Mouse (Mus musculus) midbrain, postnatal 0 days (tissue): ENCODE results near the gene 2410131K14Rik. TPM values are rescaled to one million over a fixed set of nuclear protein-coding genes. Genes with fewer than 3 reads are reported as not detected.

ENCODE experiments used
- ATAC-seq: fragments of 200-750 bp; cut with Nextera tagmentation; 2 replicates; pipeline ENCODE4 v1.8.0; 2017; ENCODE audit warnings: moderate number of reproducible peaks, mild to moderate bottlenecking, moderate TSS enrichment, moderate library complexity; ENCODE audit not compliant: low FRiP score
- DNase-seq: peaks from one replicate; pipeline ENCODE4 v3.0.0-alpha.2; 2015; ENCODE audit warnings: low spot score
- H3K27ac ChIP-seq: fragments of 300-500 bp; sonication (generic); 2 replicates; pipeline ENCODE4 v1.5.1; 2014; ENCODE audit warnings: low read depth, mild to moderate bottlenecking, low read length, mixed read lengths
- H3K27me3 ChIP-seq: fragments of 300-500 bp; sonication (generic); 2 replicates; pipeline ENCODE4 v1.6.1; 2014; ENCODE audit warnings: low read length, control low read depth, mixed read lengths; ENCODE audit not compliant: insufficient read depth
- H3K36me3 ChIP-seq: fragments of 300-500 bp; sonication (generic); 2 replicates; pipeline ENCODE4 v1.6.1; 2014; ENCODE audit warnings: low read length, control low read depth, mixed read lengths; ENCODE audit not compliant: insufficient read depth
- H3K4me1 ChIP-seq: fragments of 300-500 bp; sonication (generic); 2 replicates; pipeline ENCODE4 v1.6.1; 2014; ENCODE audit warnings: mild to moderate bottlenecking, control low read depth, antibody characterized with exemption, low read length, mixed read lengths; ENCODE audit not compliant: insufficient read depth
- H3K4me2 ChIP-seq: fragments of 300-500 bp; sonication (generic); 2 replicates; pipeline ENCODE4 v1.6.1; 2014; ENCODE audit warnings: low read depth, mild to moderate bottlenecking, low read length, mixed read lengths; ENCODE audit not compliant: poor library complexity, severe bottlenecking
- H3K4me3 ChIP-seq: fragments of 300-500 bp; sonication (generic); 2 replicates; pipeline ENCODE4 v1.5.1; 2014; ENCODE audit warnings: low read depth, mild to moderate bottlenecking, low read length, moderate library complexity
- H3K9ac ChIP-seq: fragments of 300-500 bp; sonication (generic); replicated peaks from 2 replicates; pipeline ENCODE4 v1.6.1; 2014; ENCODE audit warnings: mild to moderate bottlenecking, low read length, moderate library complexity, mixed read lengths; ENCODE audit not compliant: poor library complexity, severe bottlenecking
- H3K9me3 ChIP-seq: fragments of 300-500 bp; sonication (generic); 2 replicates; pipeline ENCODE4 v1.6.1; 2016; ENCODE audit warnings: low read length, control low read depth
- CTCF ChIP-seq: IDR thresholded peaks from 2 replicates; pipeline ENCODE4 v1.5.1; 2016; ENCODE audit warnings: antibody characterized with exemption, mild to moderate bottlenecking
- WGBS: fragments of 180-500 bp; shearing (Covaris S2); extraction: QIAGEN DNeasy Blood & Tissue Kit; methylation state at CpG from one replicate; pipeline ENCODE4 v1.1.7; 2014; 5-methylcytosine and 5-hydroxymethylcytosine counted together
- polyA plus RNA-seq: library from polyadenylated mRNA; unstranded; fragments of >200 nt; fragmentation: Nextera tagmentation; extraction: Ambion mirVana; gene quantifications from 2 replicates; pipeline ENCODE4 v1.2.1, GENCODE M21; 2015
- total RNA-seq: library from RNA; depleted of rRNA; stranded (reverse); fragments of >200 nt; gene quantifications from 2 replicates; pipeline ENCODE4 v1.2.3, GENCODE M21; 2014; rRNA removed

2410131K14Rik gene
- total RNA-seq (33.3 and 34.0 TPM in 2 replicates), polyA plus RNA-seq (18.8 and 19.2 TPM in 2 replicates)

DNA sequence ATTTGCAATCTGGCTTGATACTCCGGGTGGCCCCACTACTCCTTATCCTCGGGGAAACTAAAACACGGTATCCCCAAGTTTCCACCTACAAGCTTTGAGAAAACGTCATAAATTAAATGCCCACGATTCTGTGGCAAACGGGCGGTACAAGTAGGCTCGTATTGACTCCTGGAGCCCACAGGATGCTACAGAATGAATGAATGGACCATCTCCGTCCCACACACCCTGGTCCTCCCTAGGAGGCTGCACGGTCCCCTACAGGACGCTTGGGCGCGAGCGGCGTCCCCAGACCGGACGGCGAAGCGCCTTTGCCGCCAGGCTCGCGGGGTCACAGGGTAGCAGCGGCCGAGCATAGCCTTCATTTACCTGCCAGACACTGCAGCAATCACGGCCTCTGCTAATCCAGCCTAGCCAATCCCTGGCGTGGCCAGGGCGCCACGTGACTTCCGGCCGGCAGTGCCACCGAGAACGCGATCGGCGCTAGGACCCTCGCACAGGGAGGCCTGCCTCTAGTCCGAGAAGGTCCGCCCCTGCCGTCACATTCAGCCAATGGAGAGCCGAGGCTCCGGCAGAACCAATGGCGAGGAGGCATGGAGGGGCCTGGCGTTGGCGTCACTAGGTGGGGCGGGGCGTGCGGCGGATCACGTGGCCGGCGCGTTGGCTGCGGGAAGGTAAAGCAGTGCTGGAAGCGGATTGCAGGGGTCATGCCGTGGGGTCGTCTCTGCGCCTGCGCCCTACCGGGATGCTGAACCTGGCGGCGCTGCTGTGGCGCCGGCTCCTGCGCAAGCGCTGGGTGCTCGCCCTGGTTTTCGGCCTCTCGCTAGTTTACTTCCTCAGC, at the start of gene 2410131K14Rik, which contains the start of gene Rnft2:
Gene 2410131K14Rik (plus strand): TSS at position 622 of the 838 bp plus-strand sequence.
Gene Rnft2 (minus strand): TSS at position 511 of the 838 bp plus-strand sequence.
- Histone ChIP-seq H3K9ac (peak within 1 kb of the TSS; percentile 69), H3K36me3 (peaks cover 25% of the 10 kb centered on the region), H3K4me3 (peak within 1 kb of the TSS; percentile 53), H3K4me2 (peak within 1 kb of the TSS; percentile 63), H3K27me3 (no peaks in the 10 kb centered on the region), H3K27ac (peak within 1 kb of the TSS; percentile 81), H3K4me1 (0 out of 2 replicates have a peak, but pooled peaks cover 4% of the 10 kb centered on the region), H3K9me3 (no peaks in the 10 kb centered on the region)
- ATAC-seq: peak; percentile 100
- TF ChIP-seq CTCF: peak; percentile 29
- DNase-seq: peak; percentile 100
- under 1% methylated on average over 68 of the region's 68 CpGs for WGBS

DNA sequence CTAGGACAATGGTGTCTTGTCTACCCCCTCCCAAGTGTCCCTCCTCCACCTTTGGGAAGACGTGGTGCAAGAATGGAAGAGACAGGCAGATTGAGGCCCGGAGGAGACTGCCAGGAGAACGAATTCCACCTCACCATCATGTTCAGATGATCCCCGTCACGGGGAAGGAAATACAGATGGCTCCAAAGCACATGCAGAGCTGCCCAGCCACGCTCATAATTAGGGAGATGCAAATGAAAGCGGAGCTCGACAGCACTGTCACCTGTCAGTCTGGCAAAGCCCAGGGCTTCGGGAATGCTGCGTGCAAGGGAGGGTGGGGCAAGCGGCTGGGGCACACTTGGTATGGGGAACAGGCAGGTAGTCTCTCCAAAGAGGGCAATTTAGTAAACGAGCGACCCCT, 47.6 kb upstream of the 2410131K14Rik start:
- no peak overlapping the region for H3K4me2 ChIP-seq
- no peaks in the 10 kb centered on the region for H3K27me3 ChIP-seq
- peaks cover 26% of the 10 kb centered on the region for H3K36me3 ChIP-seq
- 76% methylated on average over 13 of the region's 13 CpGs for WGBS
- H3K27ac ChIP-seq: no peak overlapping the region
- H3K9ac ChIP-seq: no peak overlapping the region
- DNase-seq (no peak), ATAC-seq (no peak)
- no peak for TF ChIP-seq CTCF
- H3K9me3 ChIP-seq: no peaks in the 10 kb centered on the region
- H3K4me3 ChIP-seq: no peak overlapping the region
- H3K4me1 ChIP-seq: no peaks in the 10 kb centered on the region

DNA sequence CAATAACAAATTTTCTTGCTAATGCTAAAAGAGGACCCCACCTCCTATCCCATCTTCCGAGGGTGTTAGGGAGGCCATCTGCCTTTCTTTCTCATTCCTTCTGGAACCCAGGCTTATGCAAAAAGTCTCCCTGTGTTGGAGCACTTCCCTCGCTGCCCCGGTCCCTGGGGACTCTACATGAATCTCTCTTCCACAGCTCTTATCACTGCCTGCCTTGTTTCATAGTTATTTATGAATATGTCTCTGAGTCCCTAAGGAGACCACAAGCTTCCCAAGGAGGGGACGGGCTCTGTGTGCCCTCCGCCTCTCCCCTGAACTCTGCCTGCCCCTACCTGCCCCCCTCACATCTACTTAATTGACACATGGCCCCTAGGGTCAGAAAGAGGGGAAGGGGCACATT, 45.4 kb upstream of the 2410131K14Rik start:
- ATAC-seq: no peak
- 84% methylated on average over 5 of the region's 5 CpGs for WGBS
- DNase-seq: no peak

DNA sequence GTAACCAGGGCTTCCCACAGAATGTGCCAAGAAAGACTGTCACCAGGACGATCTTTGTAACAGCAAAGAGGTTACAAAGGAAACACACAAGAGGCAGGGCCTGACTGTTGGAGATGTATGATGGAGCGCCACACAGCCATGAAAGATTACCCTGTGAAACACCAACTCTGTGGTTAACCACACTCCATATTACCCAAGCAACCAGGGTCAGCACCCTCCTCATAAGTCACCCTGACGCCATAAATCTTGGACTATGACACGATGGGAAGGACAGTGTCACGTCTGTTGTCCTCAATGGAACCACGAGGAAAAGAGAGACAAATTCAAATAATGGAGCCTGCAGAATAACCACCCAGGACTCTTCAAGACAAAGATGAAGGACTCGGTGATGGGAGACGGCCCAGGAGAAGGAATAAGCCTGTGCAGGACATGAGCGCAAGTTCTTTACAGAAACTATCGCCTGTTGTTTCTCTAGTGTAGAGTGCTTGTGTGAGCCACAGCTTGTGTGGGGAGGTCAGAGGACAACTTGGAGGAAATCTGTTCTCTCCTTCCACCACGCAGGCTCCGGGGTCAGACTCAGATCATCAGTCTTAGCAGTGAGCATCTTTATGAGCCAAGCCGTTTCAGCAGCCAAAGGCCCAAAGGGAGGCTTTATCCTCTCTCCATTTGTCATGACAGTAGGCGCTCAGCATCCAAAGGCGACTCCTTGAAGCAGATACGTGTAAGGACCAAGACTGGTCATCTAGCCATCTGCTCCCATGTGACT, 40.2 kb upstream of the 2410131K14Rik start:
- no peak for TF ChIP-seq CTCF
- H3K27ac ChIP-seq: no peak overlapping the region
- H3K9ac ChIP-seq: no peak overlapping the region
- H3K9me3 ChIP-seq: no peaks in the 10 kb centered on the region
- DNase-seq (no peak), ATAC-seq (no peak)
- H3K4me2 ChIP-seq: no peak overlapping the region
- 85% methylated on average over 16 of the region's 16 CpGs for WGBS
- H3K4me1 ChIP-seq: no peaks in the 10 kb centered on the region
- no peaks in the 10 kb centered on the region for H3K27me3 ChIP-seq
- H3K36me3 ChIP-seq: peaks cover 44% of the 10 kb centered on the region
- no peak overlapping the region for H3K4me3 ChIP-seq

More for the DNA sequence above, 45.4 kb upstream of the 2410131K14Rik start:
- Histone ChIP-seq H3K36me3 (peaks cover 35% of the 10 kb centered on the region), H3K9me3 (no peaks in the 10 kb centered on the region), H3K4me2 (no peak overlapping the region), H3K27ac (no peak overlapping the region), H3K9ac (no peak overlapping the region), H3K27me3 (no peaks in the 10 kb centered on the region), H3K4me1 (no peaks in the 10 kb centered on the region), H3K4me3 (no peak overlapping the region)
- no peak for TF ChIP-seq CTCF

DNA sequence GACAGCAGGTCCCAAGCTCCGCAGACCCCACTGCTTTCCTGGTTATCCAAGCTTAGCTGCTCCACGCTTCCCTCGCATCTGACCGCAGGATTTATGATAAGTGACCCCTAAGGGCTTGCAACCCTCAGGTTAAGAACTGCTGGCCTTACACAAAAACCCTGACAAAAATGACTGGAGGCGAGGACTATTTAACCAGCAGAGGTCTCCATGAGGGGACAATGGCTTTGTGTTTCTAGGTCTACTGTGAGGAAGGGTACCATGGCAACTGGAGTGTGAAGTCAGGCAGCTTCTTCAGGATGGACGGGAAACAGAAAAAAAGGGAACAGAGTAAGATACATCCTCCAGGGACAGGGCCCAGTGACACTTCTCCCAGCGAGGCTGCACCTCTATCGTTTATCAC, 39.2 kb upstream of the 2410131K14Rik start:
- H3K9me3 ChIP-seq: no peaks in the 10 kb centered on the region
- H3K27ac ChIP-seq: no peak overlapping the region
- H3K36me3 ChIP-seq: peaks cover 37% of the 10 kb centered on the region
- DNase-seq: no peak
- no peak overlapping the region for H3K4me3 ChIP-seq
- H3K27me3 ChIP-seq: no peaks in the 10 kb centered on the region
- TF ChIP-seq CTCF: no peak
- 48% methylated on average over 8 of the region's 8 CpGs for WGBS
- H3K4me2 ChIP-seq: no peak overlapping the region
- ATAC-seq: no peak
- H3K9ac ChIP-seq: no peak overlapping the region
- H3K4me1 ChIP-seq: no peaks in the 10 kb centered on the region
